Mouse (Mus musculus): ENCODE measurements at regions not wholly inside any gene's neighbourhood (a gene's known extent, or its start where the extent isn't known, plus 50 kb on each side); places are given as distances from the start of the nearest gene placed in this dataset.

GRCm38 (mm10) chr4:61909409-61909808 lies 74.4 kb upstream of the Mup5 start:
- DNase-seq (ENCODE audit: low read depth), result peak; percentile 24

DNA sequence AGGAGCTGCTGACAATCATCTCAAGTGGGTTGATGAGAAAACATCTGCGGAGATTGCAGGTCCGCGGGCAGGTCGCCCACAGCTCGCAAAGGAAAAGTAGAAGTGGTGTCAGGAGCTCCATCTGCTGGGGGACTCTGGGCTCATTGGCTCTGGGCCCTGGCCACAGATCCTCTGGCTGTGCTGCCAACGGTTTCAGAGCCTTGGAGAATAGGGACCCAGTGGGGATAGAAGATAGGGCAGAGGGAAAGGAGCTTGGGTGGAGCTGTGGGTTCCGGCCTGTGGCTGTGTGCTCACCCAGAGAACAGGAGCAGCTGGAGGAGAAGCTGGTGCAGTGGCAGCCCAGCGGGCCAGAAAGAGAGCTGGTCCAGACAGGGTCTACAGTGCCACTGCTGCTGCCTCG lies 67.1 kb upstream of the Mup5 start:
- no peak for DNase-seq (ENCODE audit: low read depth)

GRCm38 (mm10) chr4:61898184-61898583 lies 63.2 kb upstream of the Mup5 start:
- no peak for DNase-seq (ENCODE audit: low read depth)

- DNase-seq (ENCODE audit: low read depth), result no peak
Observed at GRCm38 (mm10) chr4:61897176-61897575, 62.1 kb upstream of the Mup5 start.
